Mouse (Mus musculus) intestine, embryonic 14.5 days (tissue): ENCODE results near the gene Irgm2. TPM values are rescaled to one million over a fixed set of nuclear protein-coding genes. Genes with fewer than 3 reads are reported as not detected.
"Not testable (repeated sequence)": the region's sequence is repeated elsewhere in the genome, so short reads cannot be mapped to it uniquely, and the experiment has no call there.

Experiments
- ATAC-seq: fragments of 200-750 bp; cut with Nextera tagmentation; replicated peaks from 2 replicates; pipeline ENCODE4 v1.8.0; 2017; ENCODE audit warnings: low read depth, moderate number of reproducible peaks, moderate TSS enrichment, moderate library complexity; ENCODE audit not compliant: low FRiP score, low TSS enrichment
- DNase-seq: peaks from one replicate; pipeline ENCODE4 v3.0.0-alpha.2; 2018; ENCODE audit warnings: low spot score
- H3K27ac ChIP-seq: fragments of 300-500 bp; sonication (generic); 2 replicates; pipeline ENCODE4 v1.5.1; 2014; ENCODE audit warnings: low read depth, mild to moderate bottlenecking, control low read depth
- H3K27me3 ChIP-seq: fragments of 300-500 bp; sonication (generic); replicated peaks from 2 replicates; pipeline ENCODE4 v1.6.1; 2014; ENCODE audit warnings: low read length, control low read depth; ENCODE audit not compliant: control insufficient read depth, insufficient read depth
- H3K36me3 ChIP-seq: fragments of 300-500 bp; sonication (generic); 2 replicates; pipeline ENCODE4 v1.6.1; 2014; ENCODE audit warnings: low read length, control low read depth; ENCODE audit not compliant: control insufficient read depth, insufficient read depth
- H3K4me1 ChIP-seq: fragments of 300-500 bp; sonication (generic); replicated peaks from 2 replicates; pipeline ENCODE4 v1.6.1; 2014; ENCODE audit warnings: low read length, control low read depth, mixed read lengths; ENCODE audit not compliant: control insufficient read depth, insufficient read depth
- H3K4me2 ChIP-seq: fragments of 300-500 bp; sonication (generic); 2 replicates; pipeline ENCODE4 v1.6.1; 2014; ENCODE audit warnings: low read length
- H3K4me3 ChIP-seq: fragments of 300-500 bp; sonication (generic); 2 replicates; pipeline ENCODE4 v1.5.1; 2014; ENCODE audit warnings: low read depth, low read length, control low read depth, mixed read lengths
- H3K9ac ChIP-seq: fragments of 300-500 bp; sonication (generic); 2 replicates; pipeline ENCODE4 v1.6.1; 2014; ENCODE audit warnings: mild to moderate bottlenecking, low read length
- H3K9me3 ChIP-seq: fragments of 300-500 bp; sonication (generic); 2 replicates; pipeline ENCODE4 v1.6.1; 2016; ENCODE audit warnings: low read length, control low read depth; ENCODE audit not compliant: control insufficient read depth
- WGBS: fragments of 180-500 bp; shearing (Covaris S2); extraction: QIAGEN DNeasy Blood & Tissue Kit; methylation state at CpG from one replicate; pipeline ENCODE4 v1.1.7; 2014; 5-methylcytosine and 5-hydroxymethylcytosine counted together
- polyA plus RNA-seq: library from polyadenylated mRNA; unstranded; fragments of >200 nt; fragmentation: Nextera tagmentation; extraction: Ambion mirVana; gene quantifications from 2 replicates; pipeline ENCODE4 v1.2.1, GENCODE M21; 2014

The Irgm2 gene
- polyA plus RNA-seq, 1 experiment from 2014 or later = 6.2 TPM

- ATAC-seq, H3K27me3 ChIP-seq, H3K9ac ChIP-seq, H3K9me3 ChIP-seq, H3K4me2 ChIP-seq, DNase-seq, H3K4me1 ChIP-seq, H3K27ac ChIP-seq, H3K4me3 ChIP-seq, H3K36me3 ChIP-seq: not testable (repeated sequence)
- WGBS = 78% methylated on average over 3 of the region's 3 CpGs
These were observed 35.1 kb downstream of the Irgm2 start for GRCm38 (mm10) chr11:58234551-58234950.

GRCm38 (mm10) chr11:58235152-58235551, 35.7 kb downstream of the Irgm2 start:
- Histone ChIP-seq H3K9me3 (no peaks in the 10 kb centered on the region), H3K27ac (no peak overlapping the region), H3K4me2 (no peak overlapping the region), H3K4me3 (no peak overlapping the region), H3K9ac (no peak overlapping the region), H3K4me1 (no peaks in the 10 kb centered on the region; the same call in 1 of the 2 replicates), H3K27me3 (no peaks in the 10 kb centered on the region), H3K36me3 (no peaks in the 10 kb centered on the region)
- ATAC-seq (no peak), DNase-seq (no peak)
- WGBS = 26% methylated on average over 6 of the region's 6 CpGs

GRCm38 (mm10) chr11:58238840-58239791, 39.7 kb downstream of the Irgm2 start:
- peak; percentile 82 for DNase-seq
- Histone ChIP-seq H3K27me3 (no peaks in the 10 kb centered on the region), H3K9me3 (no peaks in the 10 kb centered on the region), H3K4me2 (peak overlapping the region; percentile 78), H3K9ac (peak overlapping the region; percentile 32; the same call in 1 of the 2 replicates), H3K36me3 (no peaks in the 10 kb centered on the region), H3K4me3 (peak overlapping the region; percentile 42), H3K27ac (no peak overlapping the region), H3K4me1 (no peaks in the 10 kb centered on the region; the same call in 1 of the 2 replicates)
- 2% methylated on average over 37 of the region's 37 CpGs for WGBS
- peak; percentile 90 for ATAC-seq

- DNase-seq = no peak
- Histone ChIP-seq H3K4me3 (no peak overlapping the region), H3K4me2 (no peak overlapping the region), H3K9ac (no peak overlapping the region), H3K36me3 (no peaks in the 10 kb centered on the region), H3K27me3 (no peaks in the 10 kb centered on the region), H3K4me1 (no peaks in the 10 kb centered on the region), H3K9me3 (no peaks in the 10 kb centered on the region), H3K27ac (no peak overlapping the region)
- WGBS = 40% methylated on average over 4 of the region's 4 CpGs
- no peak for ATAC-seq
These were observed 47.9 kb downstream of the Irgm2 start for GRCm38 (mm10) chr11:58247294-58247693.

- no peak overlapping the region for H3K4me2 ChIP-seq
- DNase-seq (no peak), ATAC-seq (no peak)
- no peaks in the 10 kb centered on the region for H3K9me3 ChIP-seq
- H3K4me1 ChIP-seq = no peaks in the 10 kb centered on the region
- H3K9ac ChIP-seq = no peak overlapping the region
- H3K36me3 ChIP-seq = no peaks in the 10 kb centered on the region
- H3K27ac ChIP-seq = no peak overlapping the region
- H3K4me3 ChIP-seq = no peak overlapping the region
- no peaks in the 10 kb centered on the region for H3K27me3 ChIP-seq
- 65% methylated on average over 7 of the region's 7 CpGs for WGBS
These were observed 50.0 kb downstream of the Irgm2 start for GRCm38 (mm10) chr11:58249203-58249981.

GRCm38 (mm10) chr11:58250550-58250949, 51.1 kb downstream of the Irgm2 start:
- no peaks in the 10 kb centered on the region for H3K4me1 ChIP-seq
- H3K4me3 ChIP-seq = no peak overlapping the region
- H3K36me3 ChIP-seq = no peaks in the 10 kb centered on the region
- H3K27me3 ChIP-seq = no peaks in the 10 kb centered on the region
- no peaks in the 10 kb centered on the region for H3K9me3 ChIP-seq
- no peak overlapping the region for H3K4me2 ChIP-seq
- H3K27ac ChIP-seq = no peak overlapping the region
- 72% methylated on average over 5 of the region's 5 CpGs for WGBS
- no peak overlapping the region for H3K9ac ChIP-seq
- DNase-seq = no peak
- ATAC-seq = no peak

- Histone ChIP-seq H3K9me3 (no peaks in the 10 kb centered on the region), H3K4me3 (no peak overlapping the region), H3K27ac (no peak overlapping the region), H3K4me2 (no peak overlapping the region), H3K9ac (no peak overlapping the region), H3K27me3 (no peaks in the 10 kb centered on the region), H3K36me3 (no peaks in the 10 kb centered on the region), H3K4me1 (no peaks in the 10 kb centered on the region)
- ATAC-seq = no peak
- WGBS = 91% methylated on average over 3 of the region's 3 CpGs
- DNase-seq = no peak
These were observed 55.0 kb downstream of the Irgm2 start for GRCm38 (mm10) chr11:58254411-58254810.

- Histone ChIP-seq H3K4me1 (no peaks in the 10 kb centered on the region), H3K4me3 (no peak overlapping the region), H3K27me3 (no peaks in the 10 kb centered on the region), H3K9ac (no peak overlapping the region), H3K4me2 (no peak overlapping the region), H3K36me3 (no peaks in the 10 kb centered on the region), H3K27ac (no peak overlapping the region), H3K9me3 (no peaks in the 10 kb centered on the region)
- ATAC-seq (no peak), DNase-seq (no peak)
- WGBS = 83% methylated on average over 5 of the region's 5 CpGs
These were observed 58.4 kb downstream of the Irgm2 start for GRCm38 (mm10) chr11:58257816-58258215.
